Mouse (Mus musculus) neural tube, embryonic 12.5 days (tissue): ENCODE measurements around the gene Slc16a8. TPM values are rescaled to one million over a fixed set of nuclear protein-coding genes. Genes with fewer than 3 reads are reported as not detected.
"Not testable (repeated sequence)": the region's sequence is repeated elsewhere in the genome, so short reads cannot be mapped to it uniquely, and the experiment has no call there.

ENCODE experiments used
- ATAC-seq: fragments of 200-750 bp; cut with Nextera tagmentation; 2 replicates; pipeline ENCODE4 v1.8.0; 2017; ENCODE audit warnings: low read depth, mild to moderate bottlenecking, moderate TSS enrichment, moderate library complexity; ENCODE audit not compliant: low FRiP score
- H3K27ac ChIP-seq: fragments of 300-500 bp; sonication (generic); 2 replicates; pipeline ENCODE4 v1.5.1; 2016
- H3K27me3 ChIP-seq: fragments of 300-500 bp; sonication (generic); replicated peaks from 2 replicates; pipeline ENCODE4 v1.6.1; 2016; ENCODE audit warnings: mild to moderate bottlenecking
- H3K36me3 ChIP-seq: fragments of 300-500 bp; sonication (generic); 2 replicates; pipeline ENCODE4 v1.6.1; 2016; ENCODE audit warnings: mild to moderate bottlenecking
- H3K4me1 ChIP-seq: fragments of 300-500 bp; sonication (generic); 2 replicates; pipeline ENCODE4 v1.6.1; 2016
- H3K4me2 ChIP-seq: fragments of 300-500 bp; sonication (generic); replicated peaks from 2 replicates; pipeline ENCODE4 v1.6.1; 2016; ENCODE audit warnings: mild to moderate bottlenecking
- H3K4me3 ChIP-seq: fragments of 300-500 bp; sonication (generic); 2 replicates; pipeline ENCODE4 v1.5.1; 2016
- H3K9ac ChIP-seq: fragments of 300-500 bp; sonication (generic); 2 replicates; pipeline ENCODE4 v1.6.1; 2016; ENCODE audit warnings: mild to moderate bottlenecking
- H3K9me3 ChIP-seq: fragments of 300-500 bp; sonication (generic); 2 replicates; pipeline ENCODE4 v1.6.1; 2016; ENCODE audit warnings: mild to moderate bottlenecking
- WGBS: fragments of 180-500 bp; shearing (Covaris S2); methylation state at CpG from one replicate; pipeline ENCODE4 v1.1.7; 2016; 5-methylcytosine and 5-hydroxymethylcytosine counted together
- polyA plus RNA-seq: library from polyadenylated mRNA; unstranded; fragments of >200 nt; fragmentation: Nextera tagmentation; extraction: Ambion mirVana; gene quantifications from 2 replicates; pipeline ENCODE4 v1.2.1, GENCODE M21; 2016

The Slc16a8 gene
- polyA plus RNA-seq, 1 experiment from 2014 or later, result 0.14 TPM

- peaks cover 78% of the 10 kb centered on the region for H3K36me3 ChIP-seq
- 81% methylated on average over 6 of the region's 6 CpGs for WGBS
- H3K4me1 ChIP-seq, result no peaks in the 10 kb centered on the region
- H3K4me2 ChIP-seq, result no peak overlapping the region
- H3K27ac ChIP-seq, result no peak overlapping the region
- H3K4me3 ChIP-seq, result no peak overlapping the region
- no peaks in the 10 kb centered on the region for H3K9me3 ChIP-seq
- no peaks in the 10 kb centered on the region for H3K27me3 ChIP-seq
- ATAC-seq, result no peak
- H3K9ac ChIP-seq, result no peak overlapping the region
Measured at GRCm38 (mm10) chr15:79238036-79238435, 16.5 kb downstream of the Slc16a8 start.

- Histone ChIP-seq H3K4me2 (no peak overlapping the region), H3K27me3 (no peaks in the 10 kb centered on the region), H3K27ac (no peak overlapping the region), H3K36me3 (peaks cover 75% of the 10 kb centered on the region), H3K4me3 (no peak overlapping the region), H3K9ac (no peak overlapping the region), H3K9me3 (no peaks in the 10 kb centered on the region), H3K4me1 (peaks cover under 1% of the 10 kb centered on the region; the same call in 1 of the 2 replicates)
- no peak for ATAC-seq
- WGBS, result 89% methylated on average over 9 of the region's 9 CpGs
Measured at GRCm38 (mm10) chr15:79235268-79235667, 19.3 kb downstream of the Slc16a8 start.

- H3K4me3 ChIP-seq, result peak within 1 kb of the TSS; percentile 84
- peak; percentile 88 for ATAC-seq
- H3K9ac ChIP-seq, result peak within 1 kb of the TSS; percentile 90
- H3K4me2 ChIP-seq, result peak within 1 kb of the TSS; percentile 98
- H3K4me1 ChIP-seq, result peaks cover 21% of the 10 kb centered on the region
- 1% methylated on average over 51 of the region's 51 CpGs for WGBS
- peak within 1 kb of the TSS; percentile 95 for H3K27ac ChIP-seq
- H3K36me3 ChIP-seq, result peaks cover 18% of the 10 kb centered on the region; the same call in 1 of the 2 replicates
- H3K27me3 ChIP-seq, result no peaks in the 10 kb centered on the region
- H3K9me3 ChIP-seq, result no peaks in the 10 kb centered on the region
Measured at GRCm38 (mm10) chr15:79229058-79229821, 25.3 kb downstream of the Slc16a8 start, which contains the start of the genes Pick1 and Gm49486. Gene Pick1 (plus strand): TSS chr15:79229173. Gene Gm49486 (plus strand): TSS chr15:79229391.

GRCm38 (mm10) chr15:79225780-79226179, 28.8 kb downstream of the Slc16a8 start:
- ATAC-seq, H3K4me2 ChIP-seq, H3K9me3 ChIP-seq, H3K4me3 ChIP-seq, H3K36me3 ChIP-seq, H3K9ac ChIP-seq, H3K27me3 ChIP-seq, H3K27ac ChIP-seq: not testable (repeated sequence)
- peaks cover 34% of the 10 kb centered on the region for H3K4me1 ChIP-seq
- 71% methylated on average over 2 of the region's 2 CpGs for WGBS

- Histone ChIP-seq H3K9me3 (no peaks in the 10 kb centered on the region), H3K9ac (no peak overlapping the region), H3K4me3 (no peak overlapping the region), H3K4me1 (peaks cover 30% of the 10 kb centered on the region), H3K36me3 (no peaks in the 10 kb centered on the region), H3K4me2 (peak overlapping the region; percentile 5; the same call in 1 of the 2 replicates), H3K27me3 (no peaks in the 10 kb centered on the region), H3K27ac (no peak overlapping the region)
- peak; percentile 57; the same call in 1 of the 2 replicates for ATAC-seq
- 6% methylated on average over 5 of the region's 5 CpGs for WGBS
Measured at GRCm38 (mm10) chr15:79224685-79225084, 29.9 kb downstream of the Slc16a8 start.

GRCm38 (mm10) chr15:79223641-79224040, 30.9 kb downstream of the Slc16a8 start:
- H3K4me1 ChIP-seq, result peaks cover 32% of the 10 kb centered on the region
- no peaks in the 10 kb centered on the region for H3K36me3 ChIP-seq
- 2% methylated on average over 5 of the region's 5 CpGs for WGBS
- no peak overlapping the region for H3K9ac ChIP-seq
- no peak for ATAC-seq
- no peaks in the 10 kb centered on the region for H3K27me3 ChIP-seq
- no peak overlapping the region for H3K27ac ChIP-seq
- no peaks in the 10 kb centered on the region for H3K9me3 ChIP-seq
- no peak overlapping the region for H3K4me3 ChIP-seq
- H3K4me2 ChIP-seq, result 0 out of 2 replicates have a peak overlapping the region, but pooled peaks have one; percentile 16

GRCm38 (mm10) chr15:79219572-79219971, 35.0 kb downstream of the Slc16a8 start:
- no peak overlapping the region for H3K9ac ChIP-seq
- no peak overlapping the region for H3K4me3 ChIP-seq
- WGBS, result 0% methylated on average over 1 of the region's 1 CpGs
- no peak overlapping the region for H3K4me2 ChIP-seq
- H3K36me3 ChIP-seq, result no peaks in the 10 kb centered on the region
- H3K9me3 ChIP-seq, result no peaks in the 10 kb centered on the region
- H3K27me3 ChIP-seq, result no peaks in the 10 kb centered on the region
- H3K27ac ChIP-seq, result no peak overlapping the region
- ATAC-seq, result no peak
- peaks cover 25% of the 10 kb centered on the region for H3K4me1 ChIP-seq

- Histone ChIP-seq H3K27me3 (no peaks in the 10 kb centered on the region), H3K4me1 (peaks cover 8% of the 10 kb centered on the region), H3K27ac (no peak overlapping the region), H3K36me3 (no peaks in the 10 kb centered on the region), H3K9ac (no peak overlapping the region), H3K4me2 (no peak overlapping the region), H3K9me3 (no peaks in the 10 kb centered on the region), H3K4me3 (no peak overlapping the region)
- WGBS, result 79% methylated on average over 3 of the region's 3 CpGs
- no peak for ATAC-seq
Measured at GRCm38 (mm10) chr15:79216191-79216590, 38.4 kb downstream of the Slc16a8 start.

- ATAC-seq, result no peak
- Histone ChIP-seq H3K4me1 (0 out of 2 replicates have a peak, but pooled peaks cover 2% of the 10 kb centered on the region), H3K27me3 (no peaks in the 10 kb centered on the region), H3K36me3 (no peaks in the 10 kb centered on the region), H3K27ac (no peak overlapping the region), H3K9ac (no peak overlapping the region), H3K9me3 (no peaks in the 10 kb centered on the region), H3K4me2 (no peak overlapping the region), H3K4me3 (no peak overlapping the region)
- WGBS, result 71% methylated on average over 6 of the region's 6 CpGs
Measured at GRCm38 (mm10) chr15:79213591-79213990, 41.0 kb downstream of the Slc16a8 start.

- H3K9me3 ChIP-seq, result no peaks in the 10 kb centered on the region
- no peak overlapping the region; the same call in 1 of the 2 replicates for H3K27ac ChIP-seq
- no peak overlapping the region for H3K4me2 ChIP-seq
- no peaks in the 10 kb centered on the region for H3K27me3 ChIP-seq
- H3K4me1 ChIP-seq, result 0 out of 2 replicates have a peak, but pooled peaks cover 2% of the 10 kb centered on the region
- no peak for ATAC-seq
- no peak overlapping the region for H3K4me3 ChIP-seq
- 83% methylated on average over 26 of the region's 26 CpGs for WGBS
- H3K9ac ChIP-seq, result no peak overlapping the region
- H3K36me3 ChIP-seq, result no peaks in the 10 kb centered on the region
Measured at GRCm38 (mm10) chr15:79212750-79213446, 41.7 kb downstream of the Slc16a8 start.

GRCm38 (mm10) chr15:79210357-79210756, 44.2 kb downstream of the Slc16a8 start:
- Histone ChIP-seq H3K4me1 (0 out of 2 replicates have a peak, but pooled peaks cover 2% of the 10 kb centered on the region), H3K9me3 (no peaks in the 10 kb centered on the region), H3K27me3 (no peaks in the 10 kb centered on the region), H3K36me3 (no peaks in the 10 kb centered on the region), H3K4me3 (no peak overlapping the region), H3K4me2 (no peak overlapping the region), H3K27ac (no peak overlapping the region), H3K9ac (no peak overlapping the region)
- 74% methylated on average over 2 of the region's 2 CpGs for WGBS
- no peak for ATAC-seq

- no peaks in the 10 kb centered on the region for H3K36me3 ChIP-seq
- ATAC-seq, result no peak
- no peak overlapping the region for H3K27ac ChIP-seq
- H3K9ac ChIP-seq, result no peak overlapping the region
- WGBS, result 70% methylated on average over 27 of the region's 27 CpGs
- no peaks in the 10 kb centered on the region for H3K9me3 ChIP-seq
- H3K4me1 ChIP-seq, result 0 out of 2 replicates have a peak, but pooled peaks cover 2% of the 10 kb centered on the region
- H3K4me2 ChIP-seq, result no peak overlapping the region
- H3K27me3 ChIP-seq, result no peaks in the 10 kb centered on the region
- no peak overlapping the region for H3K4me3 ChIP-seq
Measured at GRCm38 (mm10) chr15:79208758-79209439, 45.7 kb downstream of the Slc16a8 start.
